Mouse (Mus musculus): ENCODE measurements around the gene Als2cr12.
"Not testable (repeated sequence)": the region's sequence is repeated elsewhere in the genome, so short reads cannot be mapped to it uniquely, and the experiment has no call there.

Gene Als2cr12

DNA sequence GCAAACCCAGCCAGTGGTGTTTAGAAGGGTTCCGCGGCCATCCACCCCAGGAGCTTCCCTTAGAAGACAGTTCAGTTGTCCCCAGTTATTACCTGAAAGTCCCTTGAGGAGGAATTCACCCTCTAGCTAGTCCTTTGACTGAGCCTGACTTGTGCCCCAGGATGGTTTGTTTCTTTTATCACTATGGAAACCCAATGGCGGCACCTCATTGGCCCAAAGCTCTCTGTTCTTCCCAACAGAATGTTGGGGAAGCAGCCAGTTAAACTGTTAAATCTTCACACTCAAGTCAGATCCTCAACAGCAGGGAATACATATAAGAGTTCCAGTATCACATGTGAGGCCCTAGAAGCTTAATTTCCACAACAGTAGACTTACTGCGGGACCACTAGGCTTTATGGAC is at the start of gene Als2cr12:
Als2cr12 (minus strand) TSS at position 180 of the 400 bp plus-strand sequence.
- not testable (repeated sequence) for DNase-seq

DNA sequence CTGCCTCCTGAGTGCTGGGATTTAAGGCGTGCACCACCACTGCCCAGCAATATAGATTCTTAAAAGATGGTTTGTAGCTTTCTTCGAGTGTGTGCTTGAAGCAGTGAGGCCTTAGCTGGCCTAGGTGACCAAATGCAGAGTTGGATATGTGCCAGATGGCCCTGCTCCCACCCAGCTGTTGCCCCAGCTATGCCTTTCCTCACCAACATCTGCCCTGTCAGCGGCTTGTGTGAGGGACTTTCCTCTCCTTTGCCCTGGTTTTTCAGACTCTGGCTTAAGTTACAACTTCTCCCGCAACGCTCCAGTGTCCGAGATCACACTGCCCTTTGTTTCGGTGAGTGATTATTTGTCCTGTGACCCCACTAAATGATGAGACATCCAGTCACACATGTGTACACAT is 48.9 kb upstream of the Als2cr12 start:
- DNase-seq, result peak; percentile 71

DNA sequence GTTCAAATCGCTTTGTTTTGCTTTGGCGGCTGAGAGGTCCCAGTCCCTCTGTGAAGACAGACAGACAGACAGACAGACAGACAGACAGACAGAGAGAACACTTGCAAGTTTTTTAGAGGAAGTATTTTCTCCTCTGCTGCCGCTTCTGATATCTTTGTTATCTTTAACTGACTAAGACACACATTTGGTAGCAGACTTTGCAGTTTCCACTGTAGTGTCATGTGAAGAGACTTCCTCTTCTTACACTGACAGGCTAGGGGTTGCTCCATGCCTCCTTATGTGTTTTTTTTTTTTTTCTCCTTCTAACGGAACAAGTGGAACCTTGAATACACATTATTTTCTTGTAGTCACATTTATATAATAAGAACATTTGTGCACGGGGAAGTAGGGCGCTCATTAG is 47.5 kb upstream of the Als2cr12 start:
- DNase-seq, result no peak

DNA sequence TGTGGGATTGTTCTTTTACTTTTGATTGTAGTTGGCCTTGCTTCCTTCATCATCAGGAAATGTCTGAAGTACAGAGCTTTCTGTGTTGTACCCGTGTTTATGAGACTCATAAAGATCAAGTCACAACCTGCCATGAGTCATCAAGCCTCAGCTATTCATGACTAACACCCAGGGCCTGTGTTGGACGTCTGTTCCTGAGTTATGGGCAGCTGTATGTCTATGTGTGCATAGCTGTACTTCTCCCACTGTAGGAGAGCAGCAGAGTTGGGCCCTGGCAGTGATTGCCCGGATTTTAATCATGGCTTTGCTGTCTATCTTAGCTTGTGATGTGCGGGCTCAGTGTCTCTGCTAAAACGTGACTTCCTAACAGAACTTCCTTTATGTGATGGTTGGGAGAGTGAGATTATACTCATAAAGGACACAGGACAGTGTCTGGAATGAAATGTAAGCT is 46.8 kb upstream of the Als2cr12 start:
- peak; percentile 2 for DNase-seq

DNA sequence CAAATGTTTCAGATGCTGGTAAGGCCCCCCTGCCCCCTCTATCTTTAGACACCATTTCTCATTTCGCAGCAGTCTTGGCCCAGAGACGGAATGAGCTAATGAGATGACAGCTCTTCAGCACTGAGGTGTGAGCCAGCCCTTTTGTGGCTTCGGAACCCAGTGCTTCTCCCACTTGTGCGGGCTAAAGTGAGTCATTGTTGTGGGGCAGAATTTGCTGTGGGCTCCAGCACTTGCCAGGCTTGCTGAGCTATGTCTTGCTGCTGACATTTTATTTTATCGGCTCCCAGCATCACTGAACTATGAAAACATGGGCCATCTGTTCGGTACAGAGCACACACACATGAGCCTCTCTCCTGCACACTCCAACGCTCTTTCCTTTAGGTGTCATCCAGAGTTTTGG is 43.7 kb upstream of the Als2cr12 start:
- no peak for DNase-seq

DNA sequence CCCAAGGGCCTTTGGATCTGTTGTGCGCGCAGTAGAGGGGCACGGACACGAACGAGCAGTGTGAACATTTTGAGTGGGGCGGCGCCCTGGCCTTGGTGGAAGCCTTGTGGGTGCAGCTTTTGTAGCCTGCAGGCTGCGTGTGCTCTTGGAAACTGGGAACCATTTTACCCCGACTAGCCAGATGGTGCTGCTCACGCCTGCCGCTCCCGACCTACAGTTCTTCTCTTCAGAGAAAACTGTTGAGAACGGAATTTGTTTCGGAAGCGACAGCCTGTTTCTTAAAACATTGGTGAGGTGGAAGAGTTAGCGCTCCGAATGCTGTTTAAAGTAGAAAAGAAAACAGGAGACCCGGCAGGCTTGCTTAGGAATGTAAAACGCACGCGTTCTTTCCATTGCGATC is 41.2 kb upstream of the Als2cr12 start:
- no peak for DNase-seq

DNA sequence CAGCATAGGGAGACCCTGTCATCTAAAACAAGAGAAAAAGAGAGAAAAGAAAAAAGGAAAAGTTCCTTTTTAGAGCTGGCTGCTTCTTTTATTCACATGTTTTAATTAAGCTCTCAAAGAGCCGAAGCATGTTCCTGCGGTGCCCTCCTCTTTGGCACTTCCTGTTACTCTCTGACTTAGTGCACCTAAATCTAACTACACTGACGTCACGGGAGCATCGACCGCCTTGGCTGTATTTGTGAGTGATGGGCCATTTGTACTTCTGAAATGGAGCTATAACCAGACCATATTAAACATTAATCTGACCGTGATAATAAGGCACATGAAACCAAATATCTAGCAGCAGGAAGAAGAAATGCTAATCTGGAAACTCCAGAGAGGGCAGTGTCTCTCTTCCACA is 40.2 kb upstream of the Als2cr12 start:
- DNase-seq, result peak; percentile 38

DNA sequence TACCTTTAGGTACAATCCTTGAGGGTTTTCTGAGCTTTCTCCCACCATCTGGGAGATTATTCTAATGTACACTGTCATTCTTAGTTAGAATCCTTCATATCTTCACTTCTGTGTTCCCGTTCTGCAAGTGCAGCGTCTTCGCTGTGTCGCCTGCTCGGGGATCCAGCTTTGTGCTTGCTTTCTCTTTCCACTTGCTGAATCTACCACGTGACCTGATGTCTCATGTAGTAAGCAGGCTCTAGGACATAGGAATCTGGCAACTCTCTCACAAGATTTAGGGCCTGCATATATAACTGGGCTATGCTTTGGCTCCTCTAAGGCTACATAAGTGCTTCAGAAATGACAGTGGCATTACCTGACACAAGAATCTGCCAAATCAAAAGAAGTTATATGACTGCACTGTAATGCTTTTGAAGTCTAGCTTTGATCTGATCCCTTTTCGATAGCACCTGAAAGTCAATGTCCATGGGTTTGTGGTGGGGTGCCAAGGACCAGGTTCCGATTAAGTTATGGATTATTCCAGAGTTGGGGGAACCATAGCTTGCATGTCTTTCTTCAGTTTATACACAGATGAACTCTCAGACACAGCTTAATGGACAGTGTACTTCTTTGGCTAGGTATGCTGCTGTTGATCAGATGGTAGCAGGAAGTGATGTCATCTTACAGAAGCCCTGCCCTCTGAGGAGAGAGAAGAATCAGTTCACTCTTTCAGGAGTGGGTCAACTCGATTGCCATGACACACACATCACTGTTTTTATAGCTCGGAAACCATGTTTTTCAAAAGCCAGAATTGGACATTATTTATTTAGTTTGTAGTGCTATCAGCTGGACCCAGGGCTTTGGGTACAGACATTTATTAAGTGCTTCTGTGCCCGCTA is 38.5 kb upstream of the Als2cr12 start:
- DNase-seq, result peak; percentile 21

DNA sequence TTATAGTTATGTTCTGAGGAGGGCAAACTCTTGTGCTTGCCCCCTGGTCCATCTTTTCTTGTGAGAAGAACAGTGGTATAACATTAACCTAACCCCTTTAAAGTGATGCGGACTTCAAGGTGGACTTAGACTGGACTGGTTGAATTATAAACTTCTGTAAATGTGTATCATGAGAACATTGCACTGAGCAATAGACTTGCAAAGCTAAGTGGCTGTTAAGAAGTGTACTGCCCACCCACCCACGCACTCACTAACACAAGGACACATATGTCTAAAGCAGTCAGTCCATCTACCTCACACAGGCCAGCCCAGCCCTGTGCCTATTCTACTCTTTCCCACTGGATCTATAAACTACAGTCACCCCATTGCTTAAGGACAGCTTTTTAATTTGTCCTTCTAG is 37.8 kb upstream of the Als2cr12 start:
- DNase-seq, result peak; percentile 54

DNA sequence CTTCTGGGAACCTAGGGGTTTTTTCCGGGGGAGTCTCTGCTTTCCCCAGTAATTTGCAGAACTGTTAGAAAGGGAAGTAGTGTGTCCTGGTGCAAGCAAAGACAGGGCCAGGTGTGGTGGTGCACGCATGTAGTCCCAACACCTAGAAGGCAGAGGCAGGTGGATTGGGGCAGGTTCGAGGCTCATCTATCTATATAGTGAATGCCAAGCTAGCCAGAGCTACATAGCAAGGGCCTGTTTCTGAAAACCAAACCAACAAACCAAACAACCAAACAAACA is 32.7 kb upstream of the Als2cr12 start:
- no peak for DNase-seq

DNA sequence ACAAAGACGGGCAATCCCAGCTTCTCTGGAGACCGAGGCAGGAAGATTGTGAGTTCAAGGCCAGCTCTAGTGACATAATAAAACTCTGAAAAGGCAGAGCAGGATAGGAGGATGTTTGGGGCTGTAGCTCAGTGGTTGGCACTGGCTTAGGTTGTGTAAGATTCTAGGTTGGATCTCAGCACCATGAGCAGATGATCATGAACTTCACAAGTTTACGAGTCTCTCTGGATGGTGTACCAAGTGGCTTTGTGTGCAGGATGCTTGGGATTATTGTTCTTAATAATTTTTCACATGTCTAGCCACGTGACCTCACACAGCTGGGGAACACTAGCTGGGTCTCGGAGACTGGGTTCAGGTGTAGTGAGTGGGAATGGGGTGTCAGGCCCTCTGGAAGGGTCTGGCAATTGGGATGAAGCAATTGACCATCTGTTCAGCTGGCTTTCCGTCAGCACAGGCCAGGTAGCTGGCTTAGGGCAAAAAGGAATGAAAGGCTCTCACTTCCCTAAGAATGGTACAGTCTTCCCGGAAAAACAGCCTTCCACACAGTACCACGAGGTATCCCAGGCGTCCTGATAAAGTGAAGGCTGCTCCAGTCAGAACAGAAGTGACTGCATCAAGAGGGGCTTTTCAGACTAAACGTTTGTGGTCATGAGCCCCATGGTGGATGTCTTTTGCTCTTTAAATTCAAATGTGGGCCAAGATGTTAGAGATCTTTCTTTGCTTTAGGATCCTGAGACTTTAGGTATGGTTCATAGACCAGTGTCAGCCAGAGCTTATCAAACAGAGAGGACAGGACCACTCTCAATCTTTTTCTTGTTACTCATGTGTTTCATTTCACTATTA is 32.2 kb upstream of the Als2cr12 start:
- DNase-seq, result no peak

DNA sequence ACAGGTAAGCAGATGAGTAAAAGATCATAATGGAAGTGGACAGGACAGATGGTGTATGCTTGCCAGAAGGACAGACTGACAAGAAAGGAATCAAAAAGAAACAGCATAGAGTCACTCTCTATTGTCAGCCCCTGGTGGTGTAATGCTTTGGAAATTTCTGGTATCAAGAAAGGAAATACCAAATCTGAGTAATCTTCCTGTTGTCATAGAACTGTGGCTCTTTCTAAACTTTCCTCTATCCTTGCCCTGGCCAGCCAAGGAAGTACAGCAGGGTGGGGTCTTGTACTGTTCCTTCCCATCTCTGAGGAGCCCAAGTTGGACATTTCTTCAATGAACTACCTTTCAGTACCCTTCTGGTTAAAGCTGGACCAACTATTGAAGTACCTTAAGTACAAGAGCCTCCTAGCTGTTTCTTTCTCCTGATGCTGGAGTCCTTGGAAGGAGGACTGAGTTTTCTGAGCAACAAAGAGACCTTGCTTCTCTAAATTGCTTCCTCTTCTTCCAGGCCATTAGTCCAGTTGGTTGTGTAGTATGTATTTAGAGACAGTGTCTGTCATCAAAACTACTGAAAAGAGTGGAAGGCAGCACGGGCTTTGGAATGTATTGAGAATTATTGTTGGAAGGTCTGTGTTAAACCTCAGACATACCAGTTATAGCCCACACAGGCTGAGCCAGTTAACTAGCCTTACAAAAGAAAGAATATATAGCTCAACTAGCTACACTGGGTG is 31.4 kb upstream of the Als2cr12 start:
- DNase-seq, result peak; percentile 17

DNA sequence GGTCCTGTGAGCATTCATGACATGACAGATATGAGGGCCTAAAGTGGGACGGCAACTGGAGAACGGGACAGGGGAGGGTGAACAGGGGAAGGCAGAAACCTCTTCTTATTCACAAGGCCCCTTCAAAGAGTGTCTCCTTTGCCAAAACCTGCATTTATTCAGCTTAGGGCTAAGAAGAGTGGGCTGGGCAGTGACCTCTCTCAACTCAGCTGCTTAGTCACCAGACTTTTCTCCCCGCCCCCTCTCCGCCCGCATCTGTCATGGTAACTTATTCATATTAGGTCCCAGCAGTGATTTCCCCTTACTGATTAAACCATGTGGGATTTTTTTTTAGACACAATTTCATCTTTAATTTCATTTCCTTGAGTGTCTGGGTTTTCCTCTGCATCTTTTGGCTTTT is 30.0 kb upstream of the Als2cr12 start:
- DNase-seq, result peak; percentile 68

DNA sequence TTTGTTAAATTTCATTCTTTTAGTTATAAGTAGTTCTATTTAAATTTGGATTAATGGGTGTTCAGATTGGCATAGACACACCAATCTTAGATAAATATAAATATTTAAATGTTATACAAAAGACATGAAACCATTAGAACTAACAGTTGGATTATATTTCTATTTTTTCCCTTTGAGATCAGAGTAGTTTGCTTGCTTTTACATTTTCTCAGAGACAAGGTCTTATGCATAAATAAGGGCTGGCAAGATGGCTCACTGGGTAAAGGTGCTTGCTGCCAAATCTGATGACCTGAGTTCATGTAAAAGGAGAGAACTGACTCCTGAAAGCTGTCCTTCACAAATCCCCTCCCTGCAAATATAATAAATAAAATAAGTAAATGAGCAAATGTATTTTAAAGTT is 29.3 kb upstream of the Als2cr12 start:
- DNase-seq, result no peak

DNA sequence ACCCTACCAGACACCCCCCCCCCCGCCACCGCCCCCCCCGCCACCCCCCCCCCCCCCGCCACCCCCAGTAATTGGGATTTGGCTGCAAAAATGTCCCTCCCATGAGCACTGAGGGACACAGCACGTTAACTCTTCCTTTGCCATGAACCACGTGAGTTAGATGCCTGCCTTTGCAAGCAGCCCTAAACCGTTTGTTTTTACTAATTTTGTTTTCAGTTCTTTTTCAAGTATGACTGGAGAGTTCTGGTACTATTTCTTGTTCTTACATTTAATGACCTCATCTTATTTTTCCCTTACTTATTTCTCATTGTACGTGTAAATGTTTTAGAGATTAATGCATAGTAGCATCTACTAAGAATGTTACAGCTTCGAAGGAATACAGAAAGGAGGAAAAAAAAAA is 28.7 kb upstream of the Als2cr12 start:
- DNase-seq, result no peak

DNA sequence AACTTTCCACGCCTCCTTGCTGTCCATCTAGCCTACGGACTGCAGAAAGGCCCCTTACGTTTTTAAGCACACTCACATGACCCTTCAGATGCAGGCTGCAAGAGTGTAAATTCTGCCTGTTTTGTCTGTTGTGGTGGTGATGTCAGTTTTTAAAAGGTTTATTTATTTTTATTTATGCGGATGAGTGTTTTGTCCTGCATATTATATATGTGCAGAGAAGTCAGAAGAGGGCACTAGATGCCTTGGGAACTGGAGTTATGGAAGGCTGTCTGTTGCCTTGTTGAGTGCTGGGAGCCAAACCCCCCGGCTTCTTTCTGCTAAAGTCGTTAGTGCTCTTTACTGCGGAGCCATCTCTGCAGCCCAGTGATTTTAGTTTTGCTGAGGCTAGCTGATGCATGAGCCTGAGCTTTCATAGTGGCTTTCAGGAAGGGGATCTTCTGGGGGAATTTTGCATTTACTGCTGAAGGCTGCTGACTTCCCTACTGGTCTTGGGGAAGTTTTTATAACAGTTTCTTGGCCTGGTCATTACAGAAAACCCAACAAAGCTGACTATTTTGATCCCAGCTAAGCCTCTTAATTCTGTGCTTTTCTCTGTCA is 28.1 kb upstream of the Als2cr12 start:
- peak; percentile 23 for DNase-seq

DNA sequence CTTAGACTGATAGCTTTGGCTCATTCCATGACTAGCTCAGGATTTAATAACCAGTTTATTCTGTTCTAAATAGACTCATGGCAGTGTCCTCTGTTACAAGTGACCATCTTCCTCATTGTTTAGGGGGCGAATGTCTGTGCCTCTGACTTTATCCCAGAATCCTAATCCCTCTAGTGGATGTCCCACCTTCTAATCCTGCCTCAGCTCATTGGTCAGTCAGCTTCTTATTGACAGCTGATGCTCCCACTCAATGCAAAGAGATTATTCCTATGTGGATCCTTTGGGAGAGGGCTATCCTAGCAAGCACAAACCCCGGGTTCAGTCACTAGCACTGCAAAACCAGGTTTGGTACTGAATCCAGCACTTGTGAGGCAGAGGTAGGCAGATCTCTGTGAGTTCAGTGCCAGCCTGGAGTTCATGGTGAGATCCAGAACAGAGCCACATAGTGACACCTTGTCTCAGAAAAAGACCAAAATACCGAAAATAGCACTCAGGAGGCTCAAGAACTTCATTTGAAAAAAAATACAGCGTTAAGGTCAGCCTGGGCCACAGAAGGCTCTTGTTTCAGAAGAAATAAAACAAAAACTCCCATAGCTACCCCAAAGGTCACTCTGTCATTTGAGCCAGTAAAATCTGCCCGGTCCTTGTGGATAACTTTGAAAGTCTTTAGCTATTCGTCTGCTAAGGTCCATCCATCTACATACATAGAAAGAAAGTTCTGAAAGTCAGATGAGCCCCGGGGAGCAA is 27.4 kb upstream of the Als2cr12 start:
- peak; percentile 14 for DNase-seq

DNA sequence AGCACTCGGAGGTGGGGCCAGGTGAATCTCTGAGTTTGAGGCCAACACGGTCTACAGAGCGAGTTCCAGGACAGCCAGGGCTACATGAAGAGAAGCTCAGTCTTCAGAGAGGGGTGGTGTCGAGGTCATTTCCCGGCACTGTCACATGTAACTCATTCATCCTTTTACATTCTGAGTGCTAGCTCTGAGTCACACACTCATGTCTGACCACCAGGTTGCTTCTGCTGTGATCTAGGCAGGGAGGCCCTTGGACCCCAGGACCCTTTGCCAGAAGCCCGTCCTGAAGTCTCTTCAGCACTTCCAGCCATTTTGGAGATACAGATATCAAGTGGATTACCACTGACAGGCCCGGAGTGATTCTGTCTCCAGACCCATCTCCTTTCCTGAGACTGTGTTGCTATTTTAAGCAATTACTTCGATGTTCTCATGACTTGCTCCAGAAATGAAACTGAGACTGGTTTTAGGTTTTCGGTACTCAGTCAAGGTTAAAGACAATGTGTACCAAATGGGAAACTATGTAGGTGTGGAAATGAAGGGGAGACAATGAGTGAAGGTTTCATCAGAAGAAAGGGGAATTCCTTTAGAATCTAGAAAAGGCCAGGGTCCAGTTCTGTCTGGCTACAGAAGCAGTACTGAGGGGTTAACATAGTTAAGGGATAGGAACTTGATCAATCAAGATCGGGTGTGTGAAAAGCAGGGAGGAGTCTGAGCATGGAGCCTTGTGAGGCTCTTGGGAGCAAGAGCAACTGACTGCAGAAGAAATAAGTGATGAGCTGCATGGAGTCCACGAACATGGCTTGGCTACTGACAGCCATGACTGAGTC is 26.5 kb upstream of the Als2cr12 start:
- no peak for DNase-seq

DNA sequence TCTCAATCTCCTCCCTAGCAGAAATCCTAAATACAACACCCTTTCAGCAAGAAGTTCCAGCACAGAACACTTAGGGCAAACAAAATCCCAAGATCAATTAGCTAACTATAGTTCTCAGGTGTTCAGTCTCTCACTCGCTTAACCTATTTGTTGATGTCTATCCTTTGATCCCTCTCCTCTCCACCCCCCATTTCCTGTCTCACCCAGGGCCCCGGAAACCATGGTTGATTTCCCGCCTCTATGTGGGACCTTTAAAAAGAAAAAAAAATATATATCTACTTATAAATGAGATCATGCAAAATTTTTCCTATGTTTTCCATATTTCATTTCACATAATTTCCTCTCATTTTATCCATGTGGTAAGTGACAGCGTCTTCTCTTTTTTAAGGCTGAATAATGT is 25.2 kb upstream of the Als2cr12 start:
- no peak for DNase-seq

DNA sequence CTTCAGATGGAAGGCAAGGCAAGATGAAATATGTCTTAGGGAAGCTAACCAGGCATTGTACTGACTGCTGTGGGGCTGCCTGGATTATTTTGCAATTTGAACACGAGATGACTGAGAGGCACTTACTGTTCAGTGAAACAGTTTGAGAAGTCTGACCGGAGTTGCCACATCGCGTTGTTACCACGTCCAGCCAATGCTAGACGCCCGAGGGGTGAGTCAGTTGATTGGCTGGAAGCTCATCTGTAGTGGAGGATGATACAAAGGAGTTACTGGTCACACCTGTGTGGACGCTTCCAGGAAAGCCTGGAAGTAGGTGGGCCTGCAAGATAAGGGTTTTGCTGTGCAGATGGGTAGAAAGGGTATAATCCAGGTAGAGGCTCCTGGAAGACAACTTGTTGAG is 24.3 kb upstream of the Als2cr12 start:
- DNase-seq, result peak; percentile 9

DNA sequence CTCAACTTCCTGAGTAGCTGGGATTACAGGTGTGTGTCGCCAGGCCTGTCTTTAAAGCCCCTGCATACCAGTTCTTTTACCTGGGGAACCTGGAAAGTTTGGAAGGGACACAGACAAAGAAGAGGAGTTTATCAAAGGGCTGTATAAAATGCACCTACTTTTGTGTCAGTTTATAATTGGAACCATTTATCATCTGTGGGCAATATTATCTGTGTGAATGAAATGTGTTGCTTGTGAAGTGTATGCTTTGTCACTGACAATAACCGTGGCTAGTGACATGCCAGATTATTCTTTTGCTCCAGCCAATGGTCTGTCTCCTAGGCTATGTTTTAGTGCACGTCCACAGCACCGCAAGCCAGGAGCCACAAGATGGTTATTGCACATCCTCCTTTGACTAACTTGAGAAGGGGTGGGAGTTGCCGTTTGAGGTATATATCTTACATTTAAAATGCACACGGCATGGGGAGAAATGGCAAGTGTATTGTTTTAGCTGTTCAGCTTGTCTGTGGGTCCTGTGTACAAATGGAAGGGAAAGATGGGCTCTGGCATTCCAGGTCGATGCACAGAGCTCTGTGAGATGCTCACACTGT is 23.7 kb upstream of the Als2cr12 start:
- peak; percentile 3 for DNase-seq

Measured in kidney, adult 18-20 months (tissue).